ENCODE assay signal across 8 mouse cellular contexts in genomic region chr2:152820369-152820768, GRCm38 (mm10). TPM values are rescaled to one million over a fixed set of nuclear protein-coding genes. Genes with fewer than 3 reads are reported as not detected.
DNase-seq lines count a peak whose midpoint lies in the region; ATAC-seq and TF ChIP-seq lines count a peak whose summit lies in the region.

No protein-coding gene starts in this region.

- H3K36me3 ChIP-seq in forebrain, postnatal 0 days (ENCODE audit: insufficient read depth), result peaks cover 8% of the 10 kb centered on the region
- H3K36me3 ChIP-seq in hindbrain, embryonic 16.5 days (ENCODE audit: control insufficient read depth, insufficient read depth, low read length), result no peaks in the 10 kb centered on the region
- H3K36me3 ChIP-seq in limb, embryonic 12.5 days, result peaks cover 50% of the 10 kb centered on the region
- peaks cover 9% of the 10 kb centered on the region for H3K36me3 ChIP-seq in myocyte (ENCODE audit: control insufficient read depth, insufficient read depth)

- no peak for TF ChIP-seq CTCF in forebrain, postnatal 0 days (IDR thresholded peaks at IDR 0.05; ENCODE audit: low read depth)

- peaks cover 90% of the 10 kb centered on the region for H3K79me2 ChIP-seq in myocyte (ENCODE audit: control insufficient read depth, insufficient read depth)

- no peak for TF ChIP-seq POLR2A in myocyte (IDR thresholded peaks at IDR 0.05; ENCODE audit: insufficient read length, low read depth)

- 10% methylated on average over 2 of the region's 2 CpGs for WGBS in forebrain, postnatal 0 days
- WGBS in hindbrain, embryonic 16.5 days, result 14% methylated on average over 2 of the region's 2 CpGs
- WGBS in limb, embryonic 12.5 days, result 50% methylated on average over 2 of the region's 2 CpGs

- H3K4me2 ChIP-seq in forebrain, postnatal 0 days (ENCODE audit: low read depth), result no peak overlapping the region
- no peak overlapping the region for H3K4me2 ChIP-seq in hindbrain, embryonic 16.5 days (ENCODE audit: low read length)
- peak overlapping the region; percentile 35 for H3K4me2 ChIP-seq in limb, embryonic 12.5 days
- peak overlapping the region; percentile 69 for H3K4me2 ChIP-seq in myocyte (ENCODE audit: low read depth)

- H3K9me3 ChIP-seq in forebrain, postnatal 0 days (ENCODE audit: low read length), result no peaks in the 10 kb centered on the region
- H3K9me3 ChIP-seq in hindbrain, embryonic 16.5 days (ENCODE audit: control insufficient read depth, low read length), result no peaks in the 10 kb centered on the region
- no peaks in the 10 kb centered on the region for H3K9me3 ChIP-seq in limb, embryonic 12.5 days

- ATAC-seq in forebrain, postnatal 0 days, result peak; percentile 50; the same call in 1 of the 2 replicates
- peak; percentile 72 for ATAC-seq in hindbrain, embryonic 16.5 days
- ATAC-seq in limb, embryonic 12.5 days (ENCODE audit: insufficient number of reproducible peaks, insufficient read depth, low FRiP score, low TSS enrichment, low read depth), result no peak

- no peaks in the 10 kb centered on the region for H3K27me3 ChIP-seq in forebrain, postnatal 0 days (ENCODE audit: insufficient read depth, low read length)
- H3K27me3 ChIP-seq in hindbrain, embryonic 16.5 days (replicated peaks; ENCODE audit: control insufficient read depth, insufficient read depth, low read length), result no peaks in the 10 kb centered on the region
- H3K27me3 ChIP-seq in limb, embryonic 12.5 days, result no peaks in the 10 kb centered on the region
- no peaks in the 10 kb centered on the region for H3K27me3 ChIP-seq in myocyte (ENCODE audit: control insufficient read depth, insufficient read depth, insufficient read length)

- no peak overlapping the region for H3K4me3 ChIP-seq in forebrain, postnatal 0 days (ENCODE audit: low read depth, low read length)
- no peak overlapping the region for H3K4me3 ChIP-seq in hindbrain, embryonic 16.5 days (ENCODE audit: low read length)
- no peak overlapping the region for H3K4me3 ChIP-seq in limb, embryonic 12.5 days (replicated peaks)
- no peak overlapping the region for H3K4me3 ChIP-seq in myocyte

- H3K4me1 ChIP-seq in forebrain, postnatal 0 days (ENCODE audit: insufficient read depth), result peaks cover 36% of the 10 kb centered on the region; the same call in 1 of the 2 replicates
- H3K4me1 ChIP-seq in hindbrain, embryonic 16.5 days (ENCODE audit: control insufficient read depth, insufficient read depth, low read depth, low read length), result peaks cover 42% of the 10 kb centered on the region
- H3K4me1 ChIP-seq in limb, embryonic 12.5 days (replicated peaks), result peaks cover 66% of the 10 kb centered on the region

- H3K27ac ChIP-seq in forebrain, postnatal 0 days (ENCODE audit: low read depth, low read length), result peak overlapping the region; percentile 79
- H3K27ac ChIP-seq in hindbrain, embryonic 16.5 days (ENCODE audit: low read depth, low read length), result peak overlapping the region; percentile 24
- peak overlapping the region; percentile 89 for H3K27ac ChIP-seq in limb, embryonic 12.5 days

- peak; percentile 23 to 50 for DNase-seq in frontal cortex, postnatal 10 days (ENCODE audit: low spot score in 2 of 2)
- DNase-seq in frontal cortex, postnatal 14 days (ENCODE audit: low spot score in 2 of 2), result no peak
- DNase-seq in adipocyte (ENCODE audit: low spot score) (peak; percentile 48), MN1 (ENCODE audit: low spot score) (no peak)
- no peak for DNase-seq in forebrain, postnatal 0 days

- no peak overlapping the region for H3ac ChIP-seq in myocyte (ENCODE audit: control insufficient read depth, insufficient read length)

- H3K9ac ChIP-seq in forebrain, postnatal 0 days, result no peak overlapping the region
- no peak overlapping the region for H3K9ac ChIP-seq in hindbrain, embryonic 16.5 days (ENCODE audit: low read depth, low read length)
- no peak overlapping the region; the same call in 1 of the 2 replicates for H3K9ac ChIP-seq in limb, embryonic 12.5 days (replicated peaks)

TF ChIP-seq in myocyte, 11 proteins besides CTCF, POLR2A, EP300 and RAD21:
- peak in 1 of 3 experiments; percentile 48 for TF ChIP-seq MYOG (IDR thresholded peaks at IDR 0.05; ENCODE audit: control insufficient read depth in 1 of 3, insufficient read depth in 1 of 3, insufficient read length in 2 of 3, low read depth in 2 of 3)
- no peak for TF ChIP-seq CEBPB (IDR thresholded peaks at IDR 0.05; ENCODE audit: insufficient read depth, poor library complexity, severe bottlenecking)

RNA-seq across cellular contexts. Expression of gene Bcl2l1, which starts 11.2 kb away (rescaled TPM):
- total RNA-seq in forebrain, postnatal 0 days (2014; rRNA removed), result 152 and 157 TPM in 2 replicates
- polyA plus RNA-seq in forebrain, postnatal 0 days (2015; fragmentation: Nextera tagmentation; extraction: Ambion mirVana), result 173 and 175 TPM in 2 replicates
- polyA plus RNA-seq in hindbrain, embryonic 16.5 days (2015; fragmentation: Nextera tagmentation; extraction: Ambion mirVana), result 138 and 159 TPM in 2 replicates
- polyA plus RNA-seq in limb, embryonic 12.5 days (2016; fragmentation: Nextera tagmentation; extraction: Ambion mirVana), result 107 and 110 TPM in 2 replicates
- 57.0 TPM for polyA plus RNA-seq in myocyte (2012; fragmentation: generic; extraction: Trizol)

RNA-seq across cellular contexts. Expression of gene Tpx2, which starts 27.4 kb away (rescaled TPM):
- 10.5 and 22.5 TPM in 2 replicates for total RNA-seq in forebrain, postnatal 0 days (2014; rRNA removed)
- polyA plus RNA-seq in forebrain, postnatal 0 days (2015; fragmentation: Nextera tagmentation; extraction: Ambion mirVana), result 11.0 and 11.2 TPM in 2 replicates
- 14.8 and 19.8 TPM in 2 replicates for polyA plus RNA-seq in hindbrain, embryonic 16.5 days (2015; fragmentation: Nextera tagmentation; extraction: Ambion mirVana)
- 110 and 114 TPM in 2 replicates for polyA plus RNA-seq in limb, embryonic 12.5 days (2016; fragmentation: Nextera tagmentation; extraction: Ambion mirVana)
- polyA plus RNA-seq in myocyte (2012; fragmentation: generic; extraction: Trizol), result 26.3 TPM

Comparison
In these comparisons a context has a peak if more than half of its experiments do, and no peak if none do; other contexts are left out.
1. DNase-seq: peak in frontal cortex, postnatal 10 days (2 of 2) and adipocyte (single experiment); none in frontal cortex, postnatal 14 days (0 of 2), forebrain, postnatal 0 days (single experiment) and MN1 (single experiment).
2. H3K27ac ChIP-seq: peak in every context shown above with its lines; median percentile 89 in limb, embryonic 12.5 days; 79 in forebrain, postnatal 0 days; 24 in hindbrain, embryonic 16.5 days.
3. H3K4me2 ChIP-seq: peak in limb, embryonic 12.5 days (single experiment) and myocyte (single experiment); none in forebrain, postnatal 0 days (single experiment) and hindbrain, embryonic 16.5 days (single experiment).